Mouse (Mus musculus): Measurements from ENCODE around the gene Cchcr1.

DNA sequence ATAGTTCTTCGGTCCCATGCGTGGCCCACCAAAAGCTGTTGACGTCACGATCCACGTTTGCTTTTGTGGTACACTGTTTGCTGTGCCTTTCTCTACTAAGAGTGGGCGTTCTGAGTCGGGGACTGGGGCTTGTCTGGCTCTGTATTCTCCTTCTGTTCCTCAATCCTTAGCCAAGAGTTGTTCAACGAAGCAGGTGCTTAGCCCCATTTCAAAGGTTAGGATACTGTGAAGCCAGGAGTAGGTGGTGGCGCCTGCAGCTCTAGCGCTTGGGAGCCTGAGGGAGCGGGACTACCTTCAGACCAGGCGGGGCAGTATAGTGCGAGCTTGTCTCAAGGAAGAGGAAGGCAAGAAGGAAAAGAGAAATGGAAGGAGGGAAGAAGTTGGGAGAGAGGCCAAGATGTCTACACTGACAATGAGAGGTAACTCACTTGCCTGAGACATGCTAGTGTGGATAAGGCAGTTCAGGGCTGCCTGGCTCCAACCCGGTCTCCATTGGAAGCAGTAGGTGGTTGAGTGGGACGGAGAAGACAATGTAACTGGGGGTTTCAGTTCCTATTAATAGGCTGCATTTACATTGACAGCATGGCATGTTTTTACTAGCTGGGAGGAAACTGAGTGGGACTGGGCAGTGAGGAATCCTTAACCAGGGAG is 26.0 kb downstream of the Cchcr1 start:
- TF ChIP-seq CTCF (IDR thresholded peaks at IDR 0.05; ENCODE audit: low read depth, low read length), result no peak
- no peak for TF ChIP-seq POLR2A (IDR thresholded peaks at IDR 0.05; ENCODE audit: insufficient read depth, low read length)

All from ES-Bruce4 (cell line).